Mouse (Mus musculus) lung, adult 2 months (tissue): ENCODE results near the gene Rasgrf2.

Source experiments
- CTCF ChIP-seq: fragments of 200-500 bp; IDR thresholded peaks from 2 replicates; pipeline ENCODE4 v1.5.1; 2011; ENCODE audit warnings: mild to moderate bottlenecking, low read length, control low read depth; ENCODE audit not compliant: insufficient read depth
- POLR2A ChIP-seq: fragments of 200-500 bp; IDR thresholded peaks from 2 replicates; pipeline ENCODE4 v1.6.1; 2011; ENCODE audit warnings: low read depth, mild to moderate bottlenecking, control low read depth, low read length, borderline replicate concordance; ENCODE audit errors: extremely low read depth

- TF ChIP-seq CTCF, result no peak
- no peak for TF ChIP-seq POLR2A
Measured at GRCm38 (mm10) chr13:92022202-92022601, 109.3 kb downstream of the Rasgrf2 start.
